Mouse (Mus musculus) liver, postnatal 0 days (tissue): ENCODE data around the gene Nrxn2. TPM values are rescaled to one million over a fixed set of nuclear protein-coding genes. Genes with fewer than 3 reads are reported as not detected.

Experiments
- ATAC-seq: fragments of 200-750 bp; cut with Nextera tagmentation; 2 replicates; pipeline ENCODE4 v1.8.0; 2017; ENCODE audit warnings: mild to moderate bottlenecking, moderate library complexity
- DNase-seq: peaks from one replicate; pipeline ENCODE4 v3.0.0-alpha.2; 2016
- H3K27ac ChIP-seq: fragments of 300-500 bp; sonication (generic); 2 replicates; pipeline ENCODE4 v1.5.1; 2014; ENCODE audit warnings: antibody characterized with exemption, moderate library complexity, mild to moderate bottlenecking, low read depth
- H3K27me3 ChIP-seq: fragments of 300-500 bp; sonication (generic); 2 replicates; pipeline ENCODE4 v1.6.1; 2014; ENCODE audit warnings: low read length, control low read depth, mixed read lengths; ENCODE audit not compliant: insufficient read depth
- H3K36me3 ChIP-seq: fragments of 300-500 bp; sonication (generic); replicated peaks from 2 replicates; pipeline ENCODE4 v1.6.1; 2014; ENCODE audit warnings: mild to moderate bottlenecking, control low read depth, low read length, moderate library complexity, mixed read lengths; ENCODE audit not compliant: insufficient read depth
- H3K4me1 ChIP-seq: fragments of 300-500 bp; sonication (generic); 2 replicates; pipeline ENCODE4 v1.6.1; 2014; ENCODE audit warnings: antibody characterized with exemption, mild to moderate bottlenecking, control low read depth; ENCODE audit not compliant: insufficient read depth
- H3K4me2 ChIP-seq: fragments of 300-500 bp; sonication (generic); 2 replicates; pipeline ENCODE4 v1.6.1; 2014; ENCODE audit warnings: low read depth, mild to moderate bottlenecking, low read length, moderate library complexity, mixed read lengths
- H3K4me3 ChIP-seq: fragments of 300-500 bp; sonication (generic); 2 replicates; pipeline ENCODE4 v1.5.1; 2014; ENCODE audit warnings: low read depth, low read length
- H3K9ac ChIP-seq: fragments of 300-500 bp; sonication (generic); replicated peaks from 2 replicates; pipeline ENCODE4 v1.6.1; 2014; ENCODE audit warnings: mild to moderate bottlenecking, moderate library complexity
- H3K9me3 ChIP-seq: fragments of 300-500 bp; sonication (generic); 2 replicates; pipeline ENCODE4 v1.6.1; 2016; ENCODE audit warnings: mild to moderate bottlenecking, control low read depth, low read length, mixed read lengths
- CTCF ChIP-seq: sonication (generic); IDR thresholded peaks from 2 replicates; pipeline ENCODE4 v1.5.1; 2016; ENCODE audit warnings: antibody characterized with exemption, low read depth
- EP300 ChIP-seq: IDR thresholded peaks from 2 replicates; pipeline ENCODE4 v1.6.1; 2016; ENCODE audit warnings: antibody characterized with exemption, low read depth, mild to moderate bottlenecking
- WGBS: fragments of 180-500 bp; shearing (Covaris S2); extraction: QIAGEN DNeasy Blood & Tissue Kit; methylation state at CpG from one replicate; pipeline ENCODE4 v1.1.7; 2014; ENCODE audit not compliant: insufficient replicate concordance; 5-methylcytosine and 5-hydroxymethylcytosine counted together
- polyA plus RNA-seq: library from polyadenylated mRNA; unstranded; fragments of >200 nt; fragmentation: Nextera tagmentation; extraction: Ambion mirVana; gene quantifications from 2 replicates; pipeline ENCODE4 v1.2.1, GENCODE M21; 2015

Nrxn2 gene
- polyA plus RNA-seq, 1 experiment from 2014 or later = 0.97 TPM

DNA sequence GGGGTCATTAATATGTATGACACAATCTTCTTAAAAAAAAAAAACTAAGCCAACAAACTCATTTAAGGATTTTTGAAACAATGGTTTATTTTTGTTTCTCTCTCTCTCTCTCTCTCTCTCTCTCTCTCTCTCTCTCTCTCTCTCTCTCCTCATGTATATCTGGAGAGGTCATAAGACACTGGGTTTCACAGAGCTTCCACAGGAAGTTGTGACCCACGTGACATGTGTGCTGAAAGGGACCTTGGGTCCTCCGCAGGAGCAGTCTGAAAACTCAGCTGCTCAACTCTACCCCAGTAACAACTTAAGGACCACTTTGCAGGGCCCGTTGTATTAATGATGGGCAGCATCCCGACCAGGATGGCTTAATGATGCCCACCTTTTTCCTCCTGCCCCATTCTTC lies 132.7 kb downstream of the Nrxn2 start:
- H3K9me3 ChIP-seq = no peaks in the 10 kb centered on the region
- H3K4me2 ChIP-seq = no peak overlapping the region
- no peaks in the 10 kb centered on the region for H3K27me3 ChIP-seq
- no peak overlapping the region for H3K9ac ChIP-seq
- no peak overlapping the region for H3K4me3 ChIP-seq
- WGBS = 48% methylated on average over 4 of the region's 4 CpGs
- no peaks in the 10 kb centered on the region for H3K4me1 ChIP-seq
- TF ChIP-seq CTCF (no peak), EP300 (no peak)
- no peaks in the 10 kb centered on the region for H3K36me3 ChIP-seq
- DNase-seq (no peak), ATAC-seq (no peak)
- no peak overlapping the region for H3K27ac ChIP-seq

GRCm38 (mm10) chr19:6552302-6553028 lies 133.9 kb downstream of the Nrxn2 start:
- no peaks in the 10 kb centered on the region for H3K9me3 ChIP-seq
- H3K27me3 ChIP-seq = no peaks in the 10 kb centered on the region
- DNase-seq (peak; percentile 62), ATAC-seq (peak; percentile 64)
- TF ChIP-seq EP300 (no peak), CTCF (peak; percentile 82)
- no peak overlapping the region for H3K4me3 ChIP-seq
- H3K9ac ChIP-seq = no peak overlapping the region
- H3K4me1 ChIP-seq = no peaks in the 10 kb centered on the region
- WGBS = 65% methylated on average over 4 of the region's 4 CpGs
- no peaks in the 10 kb centered on the region for H3K36me3 ChIP-seq
- H3K4me2 ChIP-seq = no peak overlapping the region
- no peak overlapping the region for H3K27ac ChIP-seq

GRCm38 (mm10) chr19:6553174-6553573 lies 134.6 kb downstream of the Nrxn2 start:
- WGBS = 62% methylated on average over 5 of the region's 5 CpGs
- Histone ChIP-seq H3K4me3 (no peak overlapping the region), H3K4me1 (no peaks in the 10 kb centered on the region), H3K9me3 (no peaks in the 10 kb centered on the region), H3K27ac (no peak overlapping the region; the same call in 1 of the 2 replicates), H3K36me3 (no peaks in the 10 kb centered on the region), H3K9ac (no peak overlapping the region), H3K4me2 (no peak overlapping the region), H3K27me3 (no peaks in the 10 kb centered on the region)
- ATAC-seq (no peak), DNase-seq (no peak)
- TF ChIP-seq EP300 (no peak), CTCF (no peak)

GRCm38 (mm10) chr19:6553819-6554582 lies 135.5 kb downstream of the Nrxn2 start:
- H3K4me2 ChIP-seq = no peak overlapping the region
- H3K4me3 ChIP-seq = no peak overlapping the region
- 15% methylated on average over 8 of the region's 8 CpGs for WGBS
- H3K9ac ChIP-seq = no peak overlapping the region
- ATAC-seq (0 out of 2 replicates have a peak, but pooled peaks have one; percentile 29), DNase-seq (no peak)
- TF ChIP-seq CTCF = no peak
- TF ChIP-seq EP300 = no peak
- peak overlapping the region; percentile 29; the same call in 1 of the 2 replicates for H3K27ac ChIP-seq
- no peaks in the 10 kb centered on the region for H3K27me3 ChIP-seq
- H3K4me1 ChIP-seq = no peaks in the 10 kb centered on the region
- no peaks in the 10 kb centered on the region for H3K36me3 ChIP-seq
- H3K9me3 ChIP-seq = no peaks in the 10 kb centered on the region

GRCm38 (mm10) chr19:6559576-6559975 lies 141.0 kb downstream of the Nrxn2 start:
- ATAC-seq (no peak), DNase-seq (no peak)
- no peaks in the 10 kb centered on the region for H3K36me3 ChIP-seq
- no peak overlapping the region for H3K4me3 ChIP-seq
- no peak overlapping the region for H3K4me2 ChIP-seq
- H3K27ac ChIP-seq = no peak overlapping the region
- no peak overlapping the region for H3K9ac ChIP-seq
- no peaks in the 10 kb centered on the region for H3K9me3 ChIP-seq
- no peak for TF ChIP-seq CTCF
- no peak for TF ChIP-seq EP300
- H3K4me1 ChIP-seq = no peaks in the 10 kb centered on the region
- H3K27me3 ChIP-seq = no peaks in the 10 kb centered on the region
- WGBS = 60% methylated on average over 4 of the region's 4 CpGs

GRCm38 (mm10) chr19:6560246-6560815 lies 141.8 kb downstream of the Nrxn2 start:
- Histone ChIP-seq H3K27me3 (no peaks in the 10 kb centered on the region), H3K4me1 (no peaks in the 10 kb centered on the region), H3K4me3 (no peak overlapping the region), H3K9me3 (no peaks in the 10 kb centered on the region), H3K4me2 (no peak overlapping the region), H3K27ac (no peak overlapping the region), H3K36me3 (no peaks in the 10 kb centered on the region), H3K9ac (no peak overlapping the region)
- DNase-seq = no peak
- TF ChIP-seq CTCF (no peak), EP300 (no peak)
- WGBS = 79% methylated on average over 7 of the region's 7 CpGs
- no peak for ATAC-seq
